Mouse (Mus musculus) cerebellum, adult 2 months (tissue): ENCODE data around the gene Cldn10.

Experiments used
- CTCF ChIP-seq: fragments of 200-500 bp; IDR thresholded peaks from 2 replicates; pipeline ENCODE4 v1.5.1; 2011; ENCODE audit warnings: low read depth, mild to moderate bottlenecking, control low read depth, low read length, moderate library complexity, borderline replicate concordance; ENCODE audit not compliant: insufficient read depth
- POLR2A ChIP-seq: fragments of 200-500 bp; IDR thresholded peaks from 2 replicates; pipeline ENCODE4 v1.6.1; 2011; ENCODE audit warnings: low read length, control low read depth, borderline replicate concordance; ENCODE audit not compliant: insufficient read depth

GRCm38 (mm10) chr14:118909872-118910271, 122.2 kb downstream of the Cldn10 start:
- TF ChIP-seq CTCF = no peak
- no peak for TF ChIP-seq POLR2A
